Mouse (Mus musculus) thymus, adult 2 months (tissue): Measurements from ENCODE around the gene Tvp23a.

Experiments used
- CTCF ChIP-seq: fragments of 200-500 bp; IDR thresholded peaks from 2 replicates; pipeline ENCODE4 v1.5.1; 2012; ENCODE audit warnings: mild to moderate bottlenecking, control low read depth, low read length, moderate library complexity, borderline replicate concordance; ENCODE audit not compliant: control insufficient read depth, poor library complexity, insufficient read depth; ENCODE audit errors: extremely low read depth
- POLR2A ChIP-seq: fragments of 200-500 bp; IDR thresholded peaks from 2 replicates; pipeline ENCODE4 v1.6.1; 2012; ENCODE audit warnings: mild to moderate bottlenecking, low read length, control low read depth, moderate library complexity; ENCODE audit not compliant: control insufficient read depth, poor library complexity, insufficient read depth; ENCODE audit errors: extremely low read depth

GRCm38 (mm10) chr16:10461178-10461577 is 14.0 kb upstream of the Tvp23a start:
- no peak for TF ChIP-seq POLR2A
- TF ChIP-seq CTCF, result no peak
